Mouse (Mus musculus): Measurements from ENCODE around the gene Lenep.
A peak's percentile ranks its signal among the peaks of the same experiment; 100 is the strongest.

The Lenep gene

GRCm38 (mm10) chr3:89377831-89378230 lies 24.8 kb downstream of the Lenep start:
- no peak for DNase-seq (ENCODE audit: low spot score)

DNA sequence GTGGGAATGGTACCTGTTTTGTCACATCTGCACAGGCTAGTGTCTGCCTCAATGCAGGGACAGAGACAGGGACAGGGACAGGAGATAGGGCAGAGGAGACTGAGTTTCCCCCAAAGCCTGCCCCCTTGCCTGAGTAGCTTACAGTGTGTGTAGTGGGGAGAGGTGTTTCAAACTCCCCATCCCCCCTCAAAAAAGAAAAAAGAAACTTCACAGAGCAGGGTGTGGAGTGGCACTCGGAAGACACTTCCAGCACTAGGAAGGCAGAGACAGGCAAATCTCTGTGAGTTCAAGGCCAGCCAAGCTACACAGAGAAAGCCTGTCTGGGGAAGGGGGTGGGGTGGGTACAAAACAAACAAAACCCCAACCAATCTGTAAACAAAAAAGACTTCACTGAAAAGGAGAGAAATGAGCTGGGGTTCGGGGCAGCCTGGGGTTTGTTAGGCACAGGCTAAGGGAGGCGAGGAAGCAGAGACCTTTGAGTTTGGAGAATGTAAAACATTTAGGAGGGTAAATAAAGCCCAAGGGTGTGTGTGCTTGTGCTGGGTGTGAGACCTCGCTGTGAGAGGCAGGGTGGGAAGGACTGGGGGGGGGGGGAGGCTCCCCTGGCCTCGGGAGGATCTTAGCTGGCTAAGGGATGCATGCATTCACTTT lies 28.9 kb downstream of the Lenep start:
- DNase-seq (ENCODE audit: low spot score): no peak

GRCm38 (mm10) chr3:89367338-89367737 lies 35.3 kb downstream of the Lenep start:
- DNase-seq (ENCODE audit: low spot score): no peak

- no peak for DNase-seq (ENCODE audit: low spot score)
Measured at GRCm38 (mm10) chr3:89365486-89366414, 36.8 kb downstream of the Lenep start.

DNA sequence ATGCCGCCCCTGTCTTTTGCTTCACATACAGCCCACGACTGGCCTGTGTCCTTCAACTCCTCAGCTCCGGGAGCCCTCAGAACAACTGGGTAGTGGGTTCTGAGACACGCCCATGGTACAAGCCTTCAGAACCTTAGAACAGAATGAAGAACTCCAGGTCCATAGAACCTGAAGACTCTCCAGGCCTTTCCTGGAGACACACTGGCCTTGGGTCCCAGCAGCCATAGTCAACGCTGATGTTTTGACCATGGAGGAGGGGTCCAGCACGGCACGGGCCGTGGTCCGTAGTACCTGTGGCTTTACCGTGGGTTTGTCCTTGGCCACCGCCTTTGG lies 37.5 kb downstream of the Lenep start, which contains the start of gene Dcst1:
Gene Dcst1 (minus strand): TSS at position 101 of the 333 bp plus-strand sequence.
- no peak for DNase-seq (ENCODE audit: low spot score)

- DNase-seq (ENCODE audit: low spot score): no peak
Measured at GRCm38 (mm10) chr3:89364631-89365030, 38.0 kb downstream of the Lenep start.

GRCm38 (mm10) chr3:89361675-89362074 lies 40.9 kb downstream of the Lenep start, which contains the start of gene Dcst2:
Gene Dcst2 (plus strand): TSS chr3:89361975.
- DNase-seq (ENCODE audit: low spot score): no peak

DNA sequence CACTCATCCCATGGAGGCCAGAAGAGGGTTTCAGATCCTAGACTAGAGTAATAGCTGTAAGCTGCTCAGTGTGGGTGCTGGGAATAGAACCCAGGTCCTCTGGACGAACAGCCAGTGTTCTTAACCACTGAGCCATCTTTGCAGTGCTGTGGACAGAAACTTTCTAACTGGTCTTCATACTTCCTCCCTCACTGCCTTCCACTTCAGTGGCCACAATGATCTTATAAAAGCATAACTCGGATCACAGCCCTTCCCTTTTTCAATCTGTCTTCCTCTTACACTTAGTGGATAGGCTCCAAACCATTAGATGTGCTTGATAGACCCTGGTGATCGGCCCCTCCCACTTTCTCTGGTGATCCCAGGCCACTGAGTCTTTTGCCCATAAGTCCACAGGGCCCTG lies 42.4 kb downstream of the Lenep start:
- DNase-seq (ENCODE audit: low spot score): no peak

- no peak for DNase-seq (ENCODE audit: low spot score)
Measured at GRCm38 (mm10) chr3:89359630-89360029, 43.0 kb downstream of the Lenep start.

GRCm38 (mm10) chr3:89356029-89356428 lies 46.6 kb downstream of the Lenep start:
- no peak for DNase-seq (ENCODE audit: low spot score)

DNA sequence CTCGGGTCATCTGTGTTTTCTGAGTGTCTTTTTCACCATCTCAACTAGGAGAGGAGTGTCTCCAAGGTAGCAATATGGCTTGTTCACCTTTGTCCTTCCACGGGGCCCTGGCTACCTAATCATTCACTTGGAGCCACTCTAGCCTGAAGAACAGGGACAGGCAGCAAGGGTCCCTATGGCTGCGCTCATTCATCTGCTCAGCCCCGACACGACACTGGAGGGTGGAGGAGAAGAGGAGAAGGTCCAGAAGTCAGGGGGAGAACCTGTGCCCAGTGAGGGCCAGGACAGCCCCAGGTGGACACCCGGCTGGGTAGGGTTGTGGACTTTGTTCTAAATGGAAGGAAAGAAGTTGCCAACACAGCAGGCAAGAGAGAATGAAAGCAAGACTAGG lies 47.1 kb downstream of the Lenep start:
- no peak for DNase-seq (ENCODE audit: low spot score)

- peak; percentile 93 for DNase-seq (ENCODE audit: low spot score)
Measured at GRCm38 (mm10) chr3:89354816-89355511, 47.6 kb downstream of the Lenep start.

- no peak for DNase-seq (ENCODE audit: low spot score)
Measured at GRCm38 (mm10) chr3:89351271-89351670, 51.3 kb downstream of the Lenep start.
